Mouse (Mus musculus): ENCODE results near the gene Ctdnep1.
"Not testable (repeated sequence)": the region's sequence is repeated elsewhere in the genome, so short reads cannot be mapped to it uniquely, and the experiment has no call there.

Gene Ctdnep1

DNA sequence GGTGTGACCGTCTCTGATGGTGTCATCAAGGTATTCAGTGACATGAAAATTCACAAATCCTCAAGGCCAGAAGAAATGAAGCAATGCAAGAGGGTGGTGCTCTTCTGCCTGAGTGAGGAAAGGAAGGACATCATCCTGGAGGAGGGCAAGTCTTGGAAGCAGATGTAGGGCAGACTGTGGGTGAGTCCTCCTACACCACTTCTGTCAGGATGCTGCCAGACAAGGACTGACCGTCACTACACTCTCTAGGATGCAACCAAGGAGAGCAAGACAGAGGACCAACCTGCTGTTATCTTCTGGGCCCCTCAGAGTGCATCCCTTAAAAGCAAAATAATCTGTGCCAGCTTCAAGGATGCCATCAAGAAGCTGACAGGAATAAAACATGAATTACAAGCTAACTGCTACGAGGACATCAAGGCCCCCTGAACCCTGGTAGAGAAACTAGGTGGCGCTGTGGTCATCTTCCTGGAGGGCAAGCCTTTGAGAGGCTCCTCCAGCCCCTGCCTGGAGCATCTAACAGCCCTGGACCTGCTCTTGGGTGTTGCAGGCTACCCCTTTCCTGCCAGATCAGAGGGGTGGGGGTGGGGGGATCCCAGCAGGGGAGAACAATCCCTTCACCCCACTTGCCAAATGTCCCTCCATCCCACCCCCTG, 30.0 kb upstream of the Ctdnep1 start:
- no peak for DNase-seq

DNA sequence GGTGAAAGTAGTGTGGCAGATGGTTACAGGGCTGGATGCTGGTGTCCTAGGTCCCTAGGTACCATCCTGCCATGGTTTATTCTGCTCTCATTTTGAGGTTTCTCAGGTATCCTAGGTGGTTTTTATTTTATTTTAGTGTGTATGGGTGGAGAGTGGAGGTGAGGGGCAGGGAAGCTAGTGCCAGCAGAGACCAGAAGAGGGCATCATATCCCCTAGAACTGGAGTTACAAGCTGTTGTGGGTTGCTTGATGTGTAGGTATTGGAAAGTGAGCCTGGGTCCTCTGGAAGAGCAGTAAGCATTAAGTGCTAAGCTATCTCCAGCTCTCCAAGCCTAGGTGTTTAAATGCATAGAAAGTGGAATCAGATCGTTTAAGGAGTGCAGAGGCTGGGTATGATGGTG, 28.7 kb upstream of the Ctdnep1 start:
- DNase-seq, result no peak

DNA sequence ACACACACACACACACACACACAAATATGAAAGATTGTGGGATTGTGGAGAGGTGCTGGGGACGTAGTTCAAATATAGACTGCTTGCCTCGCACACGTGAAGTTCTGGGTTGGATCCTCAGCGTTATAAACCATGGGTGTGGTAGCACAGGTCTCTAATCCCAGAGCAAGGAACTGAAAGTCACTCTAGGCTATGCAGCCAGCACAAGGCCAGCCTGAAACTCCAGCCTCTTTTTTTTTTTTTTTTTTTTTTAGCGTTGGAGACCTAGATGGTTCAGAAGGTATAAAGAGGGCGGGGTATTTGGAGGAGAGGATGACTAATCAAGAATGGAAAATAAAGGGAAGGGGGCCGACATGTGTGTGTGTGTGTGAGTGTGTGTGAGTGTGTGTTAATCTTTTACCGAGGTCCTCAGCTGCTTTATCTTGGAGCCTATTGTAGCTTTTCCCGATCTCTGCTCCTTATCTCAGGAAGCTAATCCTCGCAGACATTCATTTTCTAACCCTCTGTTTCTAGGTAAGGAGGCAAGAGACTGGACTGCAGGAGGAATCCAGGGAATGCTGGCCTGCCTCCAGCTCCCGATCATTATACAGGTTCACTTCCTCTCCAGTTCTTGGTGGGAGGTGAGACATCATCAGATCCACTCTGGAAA, 27.6 kb upstream of the Ctdnep1 start:
- DNase-seq, result no peak

DNA sequence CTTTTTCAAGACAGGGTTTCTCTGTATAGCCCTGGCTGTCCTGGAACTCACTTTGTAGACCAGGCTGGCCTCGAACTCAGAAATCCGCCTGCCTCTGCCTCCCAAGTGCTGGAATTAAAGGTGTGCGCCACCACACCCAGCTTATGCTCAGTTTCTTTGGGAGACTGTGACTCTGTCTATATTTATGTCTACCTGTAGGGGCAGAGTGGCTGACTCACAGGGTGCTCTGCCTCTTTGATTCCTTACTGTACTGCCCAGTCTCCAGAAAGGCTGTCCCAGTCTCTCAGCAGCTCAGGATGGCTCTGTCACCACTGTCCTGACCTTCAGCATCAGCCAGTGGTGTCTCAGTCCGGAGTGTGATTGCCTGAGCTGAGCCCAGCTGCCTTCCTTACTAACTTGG, 25.3 kb upstream of the Ctdnep1 start:
- DNase-seq, result not testable (repeated sequence)

GRCm38 (mm10) chr11:69956218-69956617, 24.7 kb upstream of the Ctdnep1 start:
- DNase-seq, result no peak

GRCm38 (mm10) chr11:69960616-69961015, 20.3 kb upstream of the Ctdnep1 start:
- no peak for DNase-seq

- no peak for DNase-seq
Observed at GRCm38 (mm10) chr11:69961841-69962240, 19.1 kb upstream of the Ctdnep1 start.

DNA sequence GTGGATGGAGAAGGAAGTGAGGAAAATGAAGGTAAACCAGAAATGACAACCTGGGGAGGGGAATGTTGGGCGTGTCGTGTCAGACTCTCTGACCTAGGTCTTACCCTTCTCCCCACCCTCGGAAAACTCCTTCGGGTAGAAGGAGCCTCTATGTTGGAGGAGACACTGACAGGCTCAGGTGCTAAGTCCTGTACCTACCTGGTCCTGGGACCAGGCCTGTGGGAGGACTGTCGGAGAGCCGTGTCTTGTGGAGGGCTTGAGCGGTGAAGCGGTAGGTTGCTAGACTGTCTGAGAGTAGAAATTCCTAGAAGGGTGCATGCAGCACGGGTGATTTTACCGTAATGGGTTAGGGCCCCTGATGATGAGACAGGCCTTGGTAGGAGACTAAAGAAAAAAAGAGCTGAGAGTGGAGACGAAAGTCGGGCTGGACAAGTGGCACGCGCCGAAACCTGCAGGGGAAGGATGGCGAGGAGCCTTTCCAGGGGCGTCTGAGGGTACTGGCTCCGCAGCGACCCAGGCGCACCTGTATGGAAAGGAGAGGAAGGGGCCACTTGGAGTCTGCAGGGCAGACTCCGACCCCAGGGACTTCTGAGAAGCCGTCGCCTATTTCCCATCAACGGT, 16.2 kb upstream of the Ctdnep1 start, which contains the start of gene Cldn7:
Gene Cldn7 (plus strand): TSS at position 130 of the 621 bp plus-strand sequence.
- DNase-seq, result no peak

DNA sequence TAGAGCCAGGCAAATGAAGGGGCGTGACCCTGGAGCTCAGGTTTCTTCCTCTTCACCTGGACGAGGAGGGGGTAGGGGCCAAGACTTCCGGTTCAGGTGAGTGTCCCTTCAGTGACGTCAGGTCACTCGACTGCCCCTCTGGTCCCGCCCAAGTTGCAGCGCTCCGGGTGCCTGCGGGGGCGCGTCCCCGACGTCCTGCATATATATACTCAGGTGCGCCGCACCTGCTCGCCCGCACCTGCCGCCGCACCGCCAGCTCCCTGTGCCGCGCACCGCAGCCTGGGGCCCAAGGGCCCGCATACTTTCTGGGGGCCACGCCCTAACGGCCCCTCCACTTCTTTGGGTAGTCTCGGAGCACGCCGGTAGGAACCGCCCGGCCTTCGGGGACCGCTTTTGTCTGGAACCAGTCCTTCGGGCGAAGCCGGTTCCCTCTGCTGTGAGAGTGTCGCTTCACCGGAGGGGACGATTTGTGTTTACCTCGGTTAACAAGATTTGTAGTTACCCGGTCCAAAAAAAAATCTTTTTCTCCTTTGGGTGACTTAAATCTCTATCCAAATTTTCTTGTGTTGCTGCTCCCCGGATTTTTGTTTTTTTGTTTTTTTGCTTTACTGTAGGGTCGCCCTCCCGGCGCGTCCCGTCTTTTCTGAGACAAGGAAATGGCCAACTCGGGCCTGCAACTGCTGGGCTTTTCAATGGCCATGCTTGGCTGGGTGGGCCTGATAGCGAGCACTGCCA, 15.5 kb upstream of the Ctdnep1 start:
- DNase-seq, result peak; percentile 84

DNA sequence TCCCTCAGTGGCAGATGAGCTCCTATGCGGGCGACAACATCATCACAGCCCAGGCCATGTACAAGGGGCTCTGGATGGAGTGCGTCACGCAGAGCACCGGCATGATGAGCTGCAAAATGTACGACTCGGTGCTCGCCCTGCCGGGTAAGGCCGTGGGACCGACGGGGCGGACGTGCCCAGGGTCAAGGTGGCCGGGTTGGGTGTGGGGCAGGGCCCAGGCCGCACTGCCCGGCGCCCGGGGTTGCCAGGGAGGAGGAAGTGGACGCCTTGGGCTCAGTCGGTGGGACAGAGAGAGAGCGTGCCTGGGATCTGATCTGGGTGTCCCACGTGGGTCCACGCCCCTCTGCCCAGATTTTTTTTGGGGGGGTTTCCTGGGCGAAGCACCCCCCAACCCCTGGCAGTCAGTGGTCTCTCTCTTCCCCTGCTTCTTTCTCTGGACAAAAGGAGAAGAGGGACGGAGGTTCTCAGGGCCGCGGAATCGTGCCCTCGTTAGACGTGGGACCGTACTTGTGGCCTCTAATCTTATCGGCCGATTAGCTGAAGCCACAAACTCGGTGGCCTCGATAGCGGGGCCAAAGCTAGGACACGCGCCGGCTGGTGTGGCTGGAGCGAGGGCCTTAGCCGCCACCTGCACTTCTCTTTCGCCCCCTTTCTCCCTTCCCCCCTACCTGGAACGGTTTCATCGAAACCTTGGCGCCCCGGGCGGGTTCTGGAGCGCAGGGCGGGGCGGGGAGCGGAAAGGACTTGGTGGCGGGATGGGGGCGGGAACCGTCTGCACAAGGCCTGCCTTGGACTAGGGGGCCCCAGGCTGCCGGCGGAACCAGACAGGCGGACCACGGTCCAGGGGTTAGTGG, 14.7 kb upstream of the Ctdnep1 start:
- peak; percentile 78 for DNase-seq

DNA sequence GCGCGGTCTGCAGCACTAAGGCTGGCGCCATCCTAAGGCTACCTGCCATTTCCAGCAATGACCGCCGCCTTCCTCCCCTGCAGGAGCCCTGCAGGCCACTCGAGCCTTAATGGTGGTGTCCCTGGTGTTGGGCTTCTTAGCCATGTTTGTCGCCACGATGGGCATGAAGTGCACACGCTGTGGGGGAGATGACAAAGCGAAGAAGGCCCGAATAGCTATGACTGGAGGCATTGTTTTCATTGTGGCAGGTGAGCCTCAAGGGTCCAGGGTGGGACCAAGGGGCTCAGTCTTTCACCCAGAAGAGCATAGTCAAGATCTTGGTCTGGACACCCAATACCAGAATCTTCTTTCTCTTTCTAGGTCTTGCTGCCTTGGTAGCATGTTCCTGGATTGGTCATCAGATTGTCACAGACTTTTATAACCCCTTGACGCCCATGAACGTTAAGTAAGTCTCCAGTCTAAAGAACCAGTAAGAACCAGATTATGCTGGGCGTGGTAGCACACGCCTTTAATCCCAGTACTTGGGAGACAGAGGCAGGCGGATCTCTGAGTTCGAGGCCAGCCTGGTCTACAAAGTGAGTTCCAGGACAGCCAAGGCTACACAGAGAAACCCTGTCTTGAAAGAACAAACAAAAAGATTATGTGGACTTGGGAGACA, 14.0 kb upstream of the Ctdnep1 start:
- DNase-seq, result no peak

- no peak for DNase-seq
Observed at GRCm38 (mm10) chr11:69968793-69969192, 12.2 kb upstream of the Ctdnep1 start.

GRCm38 (mm10) chr11:69970222-69970621, 10.7 kb upstream of the Ctdnep1 start:
- no peak for DNase-seq

- no peak for DNase-seq
Observed at GRCm38 (mm10) chr11:69970775-69971174, 10.2 kb upstream of the Ctdnep1 start.

DNA sequence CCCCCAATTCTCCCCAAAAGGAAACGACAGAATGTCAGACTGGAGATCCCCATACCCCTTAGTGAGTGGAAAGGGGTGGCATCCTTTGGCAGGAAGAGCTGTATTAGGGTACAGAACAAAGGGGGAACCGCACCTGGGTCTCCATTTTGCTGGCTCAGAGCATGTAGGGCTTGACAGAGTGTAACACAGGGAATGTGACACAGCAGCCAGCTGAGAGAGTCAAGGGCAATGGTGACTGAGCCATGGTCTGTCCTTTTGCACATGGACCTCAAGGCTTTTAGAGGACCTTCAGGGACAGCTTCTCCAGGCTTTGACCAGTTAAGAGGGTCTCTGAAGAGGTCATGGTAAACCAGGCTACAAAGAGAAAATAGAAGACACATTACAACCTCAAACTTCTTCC, 6.0 kb upstream of the Ctdnep1 start:
- DNase-seq, result no peak

DNA sequence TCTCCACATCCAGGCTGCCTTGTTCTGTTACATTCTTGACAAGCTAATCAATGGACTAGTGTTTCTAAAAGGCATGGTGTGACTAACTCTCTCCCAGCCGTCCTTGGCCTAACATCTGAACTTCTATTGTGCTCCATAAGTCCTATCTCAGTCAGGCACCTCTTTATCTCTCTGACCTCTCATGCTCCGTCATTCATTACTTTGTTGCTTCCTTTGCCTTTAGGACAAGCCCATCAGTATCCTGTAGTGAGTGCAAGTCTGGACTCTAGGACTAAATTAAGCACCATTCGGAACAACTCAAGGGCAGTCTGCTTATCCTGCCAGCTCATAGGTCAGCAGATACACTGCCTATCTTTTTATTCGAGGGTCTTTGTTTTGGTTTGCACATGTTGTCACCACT, 4.7 kb upstream of the Ctdnep1 start:
- no peak for DNase-seq

DNA sequence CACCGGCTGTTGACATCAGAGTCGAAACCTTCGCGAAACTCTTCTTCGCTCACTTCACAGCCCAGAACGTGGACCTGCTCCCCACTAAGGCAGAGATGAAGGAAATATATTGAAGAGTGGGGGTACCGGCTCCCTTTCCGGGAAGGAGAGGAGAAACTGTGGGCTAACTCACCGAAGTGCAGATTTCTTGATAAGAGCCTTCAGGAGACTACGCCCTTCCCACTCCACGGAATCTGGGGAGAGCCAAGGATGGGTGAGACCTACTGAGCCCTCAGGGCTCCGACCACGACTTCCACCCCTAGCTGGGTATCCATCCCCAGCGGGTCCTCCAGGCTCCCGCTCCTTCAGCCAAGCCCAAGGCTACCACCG, 1.1 kb upstream of the Ctdnep1 start:
- DNase-seq, result no peak

DNA sequence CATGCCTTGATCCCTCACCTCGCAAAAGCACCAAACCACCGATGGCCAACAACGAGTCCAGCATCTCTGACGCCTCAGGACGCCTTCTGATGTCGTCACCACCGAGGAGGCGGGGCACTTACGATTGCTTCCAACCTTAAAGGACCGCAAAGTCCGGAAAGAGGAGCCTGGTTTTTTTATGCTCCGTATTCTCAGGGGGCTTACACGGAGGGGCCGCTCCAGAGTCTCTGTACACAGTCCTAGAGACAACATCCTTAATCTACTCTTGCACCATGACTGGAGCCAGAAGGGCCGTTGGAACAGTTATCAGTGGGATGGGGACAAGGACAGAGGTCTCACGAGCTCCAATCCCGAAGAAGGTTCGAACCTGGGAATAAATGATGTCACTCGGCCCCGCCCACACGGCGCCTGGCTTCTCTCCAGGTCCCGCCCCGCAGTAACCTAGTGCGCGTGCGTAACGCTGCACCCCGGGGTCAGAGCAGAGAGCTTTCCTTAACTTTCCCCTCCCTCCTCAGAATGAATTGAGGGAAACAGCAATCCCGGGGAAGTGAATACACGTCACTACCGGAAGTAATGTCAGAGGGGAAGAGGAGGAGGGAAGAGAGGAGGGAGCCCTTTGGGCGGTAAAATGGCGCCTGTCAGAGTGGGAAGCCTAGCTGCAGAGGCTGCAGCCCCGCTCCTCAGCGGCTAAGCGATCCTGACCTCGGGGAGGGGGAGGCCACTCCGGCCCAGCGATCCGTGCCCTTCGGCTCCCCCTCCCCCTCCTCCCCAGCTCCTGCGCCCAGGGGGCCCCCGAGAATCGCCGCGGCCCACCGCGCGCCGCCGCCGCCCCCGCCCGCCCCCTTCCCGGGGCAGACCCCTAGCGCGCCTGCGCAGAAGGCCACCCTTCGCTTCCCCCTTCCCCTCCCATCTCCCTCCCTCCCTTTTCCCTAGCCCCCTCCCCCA, 488 bp upstream of the Ctdnep1 start:
- peak; percentile 98 for DNase-seq

DNA sequence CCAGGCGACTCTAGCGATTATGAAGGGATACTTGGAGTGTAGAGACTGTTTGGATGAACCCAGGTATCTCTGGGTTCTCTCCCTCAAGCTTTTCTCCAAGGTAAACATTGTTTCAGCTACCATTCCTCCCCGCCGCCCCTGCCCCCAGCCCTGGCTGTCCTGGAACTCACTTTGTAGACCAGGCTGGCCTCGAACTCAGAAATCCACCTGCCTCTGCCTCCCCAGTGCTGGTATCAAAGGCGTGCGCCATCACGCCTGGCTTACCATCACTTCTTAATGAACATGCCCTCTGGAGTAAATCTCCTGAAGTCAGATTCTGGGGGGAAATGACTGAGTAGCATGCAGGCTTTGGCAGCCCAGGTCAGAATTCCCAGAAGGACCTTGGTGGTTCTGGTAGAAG, 1.3 kb downstream of the Ctdnep1 start, which contains the start of gene Elp5:
Gene Elp5 (minus strand): TSS at position 293 of the 400 bp plus-strand sequence.
- no peak for DNase-seq

DNA sequence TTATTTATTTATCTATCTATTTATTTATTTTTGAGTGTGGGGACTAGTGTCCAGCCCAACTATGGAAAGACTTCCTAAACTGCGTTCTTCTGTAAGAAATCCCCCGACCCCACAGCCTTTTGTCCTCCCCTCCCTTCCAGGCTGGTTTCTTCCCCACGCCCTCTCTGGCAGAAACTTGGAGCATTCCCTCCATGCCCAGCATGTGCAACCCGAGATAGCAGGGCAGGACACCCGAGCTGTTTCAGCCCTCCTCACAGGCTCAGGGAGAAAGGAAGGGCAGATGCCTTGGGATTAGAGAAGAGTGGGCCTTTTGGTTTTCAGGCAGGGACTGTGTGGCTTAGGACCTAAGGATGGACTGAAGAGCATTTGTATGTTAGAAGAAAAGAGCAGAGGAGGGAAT, 1.9 kb downstream of the Ctdnep1 start:
- no peak for DNase-seq

- no peak for DNase-seq
Observed at GRCm38 (mm10) chr11:69983377-69983776, 2.4 kb downstream of the Ctdnep1 start.
